Mouse (Mus musculus): Measurements from ENCODE around the gene Klf8.
"Not testable (repeated sequence)": the region's sequence is repeated elsewhere in the genome, so short reads cannot be mapped to it uniquely, and the experiment has no call there.

The Klf8 gene

DNA sequence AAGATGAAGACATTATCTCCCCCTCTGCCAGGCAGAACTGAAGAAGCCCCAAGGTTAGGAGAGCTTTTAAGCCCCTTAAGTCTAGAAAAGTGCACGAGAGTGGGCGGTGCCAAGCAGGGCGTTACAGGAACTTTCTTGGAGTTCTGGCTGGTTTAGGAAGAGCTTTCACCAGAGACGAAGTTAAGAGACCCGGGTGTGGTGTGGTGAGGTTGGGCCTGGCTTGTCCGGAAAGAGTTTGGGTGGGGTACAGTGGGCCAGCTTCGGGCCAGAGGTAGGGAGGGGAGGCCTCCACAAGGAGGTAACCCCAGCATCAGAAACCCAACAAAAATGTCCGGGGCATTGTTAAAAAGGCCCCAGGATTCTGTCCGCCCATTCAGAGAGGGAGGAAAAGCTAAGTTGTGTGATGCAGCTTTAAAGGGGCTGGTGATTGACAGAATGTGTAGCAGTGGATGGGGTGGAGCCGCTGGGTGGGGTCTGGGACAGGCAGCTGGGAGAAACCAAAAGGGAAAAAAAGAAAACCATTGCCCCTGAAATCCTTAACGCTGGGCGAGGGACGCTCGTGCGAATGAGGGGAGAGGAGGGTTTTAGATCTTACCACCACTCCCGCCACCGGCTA lies at the start of gene Klf8:
Gene Klf8, plus strand, starts transcription at position 163 of the 616 bp plus-strand sequence.
- peak; percentile 8 for DNase-seq

- not testable (repeated sequence) for DNase-seq
Observed at GRCm38 (mm10) chrX:153199185-153199584, 38.1 kb upstream of the Klf8 start.

DNA sequence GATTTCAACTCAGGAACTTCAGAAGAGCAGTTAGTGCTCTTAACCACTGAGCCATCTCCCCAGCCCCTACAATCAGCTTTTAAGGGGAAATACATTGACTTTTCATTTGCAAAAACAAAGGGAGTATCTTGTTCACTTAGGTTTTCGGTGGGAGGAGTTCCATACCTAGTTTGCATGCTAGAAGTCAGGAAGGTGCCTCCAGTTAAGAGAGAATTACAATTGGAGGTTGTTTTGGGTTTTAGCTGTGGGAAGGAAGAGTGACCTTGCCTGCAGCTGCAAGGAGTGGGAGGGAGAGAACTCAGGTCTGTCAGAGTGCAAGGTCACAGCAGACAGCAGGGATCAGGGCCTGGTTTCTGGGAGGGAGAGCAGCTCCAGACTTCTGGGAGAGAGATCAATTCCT lies 26.2 kb upstream of the Klf8 start:
- DNase-seq: no peak

- DNase-seq: no peak
Observed at GRCm38 (mm10) chrX:153231240-153231639, 6.0 kb upstream of the Klf8 start.

DNA sequence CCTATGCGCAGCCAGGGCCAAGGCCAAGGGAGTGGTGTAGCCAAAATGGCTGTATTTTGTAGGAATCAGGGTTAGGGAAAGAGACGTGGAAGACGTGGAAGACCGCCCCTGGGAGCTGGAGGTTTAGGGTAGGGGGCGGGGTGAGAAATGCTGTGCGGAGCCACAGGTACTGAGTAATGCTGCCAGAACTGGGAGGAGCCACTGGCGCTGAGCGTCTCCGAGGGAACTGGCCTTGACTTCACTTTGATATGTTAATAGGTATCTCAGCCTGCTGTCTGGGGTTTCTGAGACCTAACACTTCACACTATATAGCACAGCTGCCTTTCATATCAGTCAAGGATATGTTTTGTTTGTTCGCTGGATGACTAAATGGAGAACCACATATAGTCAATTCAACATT lies 4.0 kb upstream of the Klf8 start:
- no peak for DNase-seq

- DNase-seq: peak; percentile 32
Observed at GRCm38 (mm10) chrX:153237920-153238504, 746 bp downstream of the Klf8 start.

DNA sequence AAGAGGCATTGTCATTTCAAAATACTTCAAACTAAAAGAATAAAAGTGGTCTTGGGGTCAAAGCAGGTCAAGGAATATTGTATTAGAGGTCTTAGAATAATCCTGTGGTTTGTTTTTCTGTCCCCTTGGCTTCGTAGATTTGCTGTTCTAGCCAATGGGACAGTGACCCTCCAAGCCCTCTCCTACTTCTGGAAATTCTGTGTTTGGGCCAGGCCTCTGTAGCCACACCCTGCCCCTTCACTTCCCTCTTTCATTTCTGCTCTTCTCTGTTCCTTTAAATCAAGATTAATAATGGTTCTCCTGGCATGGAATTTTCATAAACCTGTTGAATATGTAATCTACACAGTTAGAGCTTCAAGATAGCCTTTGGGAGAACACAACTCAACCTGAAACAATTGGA lies 17.0 kb downstream of the Klf8 start:
- DNase-seq: no peak

DNA sequence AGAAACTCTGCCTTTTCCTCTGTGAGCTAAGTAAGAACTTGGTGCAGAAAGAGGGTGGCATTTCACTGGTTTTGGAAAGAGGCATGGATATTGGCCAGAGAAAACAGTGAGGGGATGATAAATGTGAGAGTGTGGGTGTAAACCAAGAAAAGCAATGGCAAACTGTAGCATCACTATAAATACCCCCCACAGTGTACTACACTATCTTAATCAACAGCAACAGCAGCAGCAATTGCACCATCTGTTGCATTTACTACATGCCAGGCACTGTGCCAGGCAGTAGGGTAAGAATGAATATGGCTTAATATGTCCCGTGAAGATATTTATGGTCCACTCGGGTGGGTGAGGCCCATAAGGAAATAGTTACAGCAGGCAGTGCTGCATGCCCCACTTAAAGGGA lies 18.2 kb downstream of the Klf8 start:
- no peak for DNase-seq

- no peak for DNase-seq
Observed at GRCm38 (mm10) chrX:153282185-153282584, 44.9 kb downstream of the Klf8 start.

DNA sequence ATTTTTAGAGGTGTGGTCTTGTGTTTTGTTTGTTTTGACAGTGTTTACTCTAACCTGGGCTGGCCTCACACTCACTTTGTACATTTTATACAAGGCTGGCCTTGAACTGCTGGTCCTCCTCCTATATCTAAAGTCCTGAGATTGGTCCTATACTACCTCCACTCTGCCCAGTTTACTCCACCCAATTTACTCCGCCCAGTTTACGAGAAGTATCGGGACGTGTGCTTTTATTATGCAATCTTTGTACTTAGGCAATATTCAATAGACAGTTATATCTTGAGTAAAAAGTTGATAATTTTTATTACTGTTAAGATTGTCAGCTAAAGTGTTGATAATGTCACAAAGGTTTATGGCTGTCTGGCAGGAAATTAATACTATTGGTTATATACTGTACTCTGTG lies 74.1 kb downstream of the Klf8 start:
- DNase-seq: no peak

DNA sequence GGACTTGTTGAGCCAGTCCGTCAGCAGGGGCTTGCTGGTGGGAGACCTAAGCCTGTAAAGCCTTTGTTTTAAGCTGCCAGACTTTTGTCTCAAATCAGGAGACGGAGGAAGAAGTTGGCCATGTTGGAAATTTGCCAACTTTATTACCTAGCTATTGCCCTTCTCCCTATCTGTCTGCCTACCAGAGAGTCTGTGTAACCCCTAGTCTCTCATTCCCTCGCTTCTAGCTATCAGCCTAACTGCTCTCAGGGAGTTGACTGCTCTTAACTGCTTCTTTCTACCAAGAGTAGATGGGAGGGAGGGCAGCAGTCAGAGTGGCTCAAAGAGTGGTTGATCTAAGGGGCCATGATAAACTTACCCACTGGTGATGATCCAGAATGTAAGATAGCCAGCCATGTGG lies 85.8 kb downstream of the Klf8 start:
- no peak for DNase-seq

DNA sequence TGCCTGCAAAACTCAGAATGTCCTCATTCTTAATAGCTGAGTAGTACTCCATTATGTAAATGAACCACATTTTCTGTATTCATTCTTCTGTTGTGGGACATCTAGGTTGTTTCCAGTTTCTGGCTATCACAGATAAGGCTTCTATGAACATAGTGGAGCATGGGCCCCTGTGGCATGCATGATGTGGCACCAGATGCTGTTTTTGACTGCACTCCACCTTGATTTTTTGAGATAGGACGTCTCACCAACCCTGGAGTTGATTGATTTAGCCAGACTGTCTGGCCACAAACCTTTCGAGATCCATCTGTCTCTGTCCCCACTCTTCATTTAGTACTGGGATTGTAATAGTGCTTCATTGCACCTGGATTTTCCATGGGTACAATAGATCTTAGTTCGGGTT lies 96.9 kb downstream of the Klf8 start:
- DNase-seq: not testable (repeated sequence)

GRCm38 (mm10) chrX:153359331-153360215 lies 122.3 kb downstream of the Klf8 start:
- no peak for DNase-seq

GRCm38 (mm10) chrX:153360216-153360590 lies 122.9 kb downstream of the Klf8 start:
- DNase-seq: no peak

- DNase-seq: no peak
Observed at GRCm38 (mm10) chrX:153360666-153361269, 123.5 kb downstream of the Klf8 start.

- DNase-seq: peak; percentile 24
Observed at GRCm38 (mm10) chrX:153366754-153367153, 129.5 kb downstream of the Klf8 start.

DNA sequence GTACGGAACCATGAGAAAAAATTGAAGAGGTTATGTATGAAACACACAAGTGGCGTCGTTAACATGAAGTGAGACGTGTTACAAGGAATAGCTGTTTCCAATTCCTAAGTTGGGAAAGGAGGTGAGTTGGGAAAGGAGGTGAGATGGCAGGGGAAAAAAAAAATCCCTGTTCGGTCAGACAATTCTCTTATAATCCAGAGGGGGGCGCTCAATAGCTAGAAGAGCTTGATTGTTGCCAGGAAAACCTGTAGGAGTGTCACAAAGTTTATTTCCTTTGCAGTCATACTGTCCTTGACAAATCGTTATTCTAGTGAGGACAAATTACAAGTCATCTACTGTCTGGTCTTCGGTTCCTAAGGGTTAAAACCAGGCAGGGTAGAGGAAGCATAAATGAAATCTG lies 132.5 kb downstream of the Klf8 start:
- DNase-seq: no peak

DNA sequence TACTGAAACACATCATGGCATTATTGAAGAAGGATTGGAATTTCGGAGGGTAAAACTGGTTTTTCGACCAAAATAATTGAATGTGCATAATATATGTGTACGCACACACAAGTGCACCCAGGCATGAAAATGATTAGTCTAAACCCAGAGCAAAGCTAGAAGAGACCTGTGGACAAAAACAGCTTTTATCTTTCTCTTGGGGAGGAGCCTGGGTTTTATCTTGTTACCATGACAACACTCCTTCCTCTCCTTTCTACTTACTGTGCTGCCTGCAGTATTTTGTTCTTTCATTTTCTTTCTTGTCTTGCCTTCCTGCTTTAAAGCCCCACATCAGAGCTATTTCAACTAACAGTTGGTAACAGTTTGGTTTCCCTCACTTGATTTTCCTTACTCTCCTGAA lies 137.8 kb downstream of the Klf8 start:
- DNase-seq: no peak

DNA sequence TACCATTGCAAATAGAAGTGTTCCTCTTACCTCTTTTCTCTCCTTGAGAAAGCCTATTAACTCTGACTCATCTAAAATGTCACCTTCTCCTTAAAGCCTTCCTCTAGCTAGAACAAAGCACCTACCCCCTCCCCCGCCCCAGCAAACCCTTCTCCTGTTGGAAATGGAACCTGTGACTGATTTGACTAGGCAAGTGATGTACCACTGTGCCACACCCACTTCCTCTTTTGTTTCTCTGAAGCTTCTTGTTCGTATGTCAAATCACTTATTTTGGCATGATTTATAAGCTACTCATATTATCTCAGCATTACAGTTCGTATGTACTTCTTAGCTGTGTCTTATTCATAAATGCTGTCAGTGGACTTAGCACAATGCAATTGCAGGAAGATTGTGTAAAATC lies 144.5 kb downstream of the Klf8 start:
- no peak for DNase-seq

DNA sequence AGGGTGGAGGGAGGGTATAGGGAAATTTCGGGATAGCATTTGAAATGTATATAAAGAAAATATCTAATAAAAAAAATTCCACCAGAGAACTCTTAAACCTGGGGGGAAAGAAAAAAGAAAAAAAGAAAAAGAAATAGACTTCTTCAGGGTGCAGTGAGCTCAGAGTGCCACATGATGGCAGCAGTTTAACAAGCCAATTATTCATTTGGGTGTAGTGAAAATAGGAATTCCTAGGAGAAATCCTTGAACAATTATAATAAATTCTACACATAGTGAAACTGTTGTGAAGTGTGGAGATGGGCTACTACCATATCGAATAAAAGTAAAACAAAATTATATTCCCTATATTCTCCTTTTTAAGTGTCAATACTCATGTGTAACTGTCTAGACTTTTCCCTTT lies 152.0 kb downstream of the Klf8 start:
- DNase-seq: no peak

GRCm38 (mm10) chrX:153417067-153417466 lies 179.8 kb downstream of the Klf8 start:
- no peak for DNase-seq

GRCm38 (mm10) chrX:153433659-153434293 lies 196.5 kb downstream of the Klf8 start:
- no peak for DNase-seq

DNA sequence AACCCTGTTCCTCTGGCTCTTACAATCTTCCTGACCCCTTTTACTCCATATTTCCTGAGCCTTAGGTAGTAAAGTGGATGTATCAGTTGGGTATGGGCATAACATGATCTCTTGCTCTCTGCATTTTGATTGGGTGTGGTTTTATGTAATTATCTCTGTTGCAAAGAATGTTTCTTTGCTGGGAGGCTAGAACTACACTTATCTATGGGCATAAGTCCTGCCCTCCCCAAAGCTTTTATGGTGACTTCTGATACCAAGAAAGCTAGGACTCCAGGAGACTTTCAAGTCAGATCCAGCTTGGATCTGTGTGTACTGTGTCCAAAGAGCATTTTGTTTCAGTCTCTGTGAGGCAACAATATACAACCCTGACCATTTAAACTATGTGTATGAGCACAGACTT lies 202.3 kb downstream of the Klf8 start:
- no peak for DNase-seq

Data from cerebellum, adult 11 months (tissue).